13 mouse cellular contexts compared by ENCODE assay signal in genomic region chr5:133675636-133676035, GRCm38 (mm10).
"Had no signal": no experiment of that assay in that cellular context is flagged by ENCODE, and none has a peak within 500 bp of the region (broad histone marks: within the 10 kb centered on the region; RNA-seq: fewer than 3 reads in every experiment).

No protein-coding gene starts in this region.

- H3K36me3 ChIP-seq: kidney, embryonic 15.5 days; limb, embryonic 15.5 days; liver, embryonic 12.5 days; midbrain, embryonic 10.5 days; stomach, embryonic 15.5 days had no signal

- ATAC-seq: liver, embryonic 12.5 days had no signal

- H3K4me3 ChIP-seq: kidney, embryonic 15.5 days; left cerebral cortex, adult 2 months; limb, embryonic 15.5 days; liver, embryonic 12.5 days; midbrain, embryonic 10.5 days; myocyte; stomach, embryonic 15.5 days had no signal

- H3K4me2 ChIP-seq: kidney, embryonic 15.5 days; limb, embryonic 15.5 days; liver, embryonic 12.5 days; lung, embryonic 14.5 days; stomach, embryonic 15.5 days had no signal

- H3K4me1 ChIP-seq: kidney, embryonic 15.5 days; liver, embryonic 12.5 days; stomach, embryonic 15.5 days had no signal

- H3K27me3 ChIP-seq: kidney, embryonic 15.5 days; limb, embryonic 15.5 days; liver, embryonic 12.5 days; stomach, embryonic 15.5 days had no signal

- H3K27ac ChIP-seq: kidney, embryonic 15.5 days; left cerebral cortex, adult 2 months; limb, embryonic 15.5 days; liver, embryonic 12.5 days; midbrain, embryonic 10.5 days; stomach, embryonic 15.5 days had no signal

- DNase-seq: kidney, postnatal 14 days; lung, embryonic 14.5 days; lung, postnatal 10 days; lung, postnatal 4 days; right cerebral cortex, postnatal 14 days; thymus, postnatal 36 days had no signal

- H3K9me3 ChIP-seq: kidney, embryonic 15.5 days; limb, embryonic 15.5 days; midbrain, embryonic 10.5 days; stomach, embryonic 15.5 days had no signal

- H3K9ac ChIP-seq: kidney, embryonic 15.5 days; limb, embryonic 15.5 days; liver, embryonic 12.5 days; lung, embryonic 14.5 days; stomach, embryonic 15.5 days had no signal
